Mouse (Mus musculus) midbrain, embryonic 14.5 days (tissue): ENCODE measurements at regions not wholly inside any gene's neighbourhood (a gene's known extent, or its start where the extent isn't known, plus 50 kb on each side); places are given as distances from the start of the nearest gene placed in this dataset.

Source experiments
- ATAC-seq: fragments of 200-750 bp; cut with Nextera tagmentation; 2 replicates; pipeline ENCODE4 v1.8.0; 2017; ENCODE audit warnings: moderate number of reproducible peaks, moderate library complexity; ENCODE audit not compliant: low FRiP score, low TSS enrichment
- DNase-seq: peaks from one replicate; pipeline ENCODE4 v3.0.0-alpha.2; 2015
- H3K27ac ChIP-seq: fragments of 300-500 bp; sonication (generic); replicated peaks from 2 replicates; pipeline ENCODE4 v1.5.1; 2014; ENCODE audit warnings: mild to moderate bottlenecking, low read depth, low read length, moderate library complexity
- H3K27me3 ChIP-seq: fragments of 300-500 bp; sonication (generic); 2 replicates; pipeline ENCODE4 v1.6.1; 2014; ENCODE audit warnings: low read length, control low read depth, mixed read lengths; ENCODE audit not compliant: control insufficient read depth, insufficient read depth
- H3K36me3 ChIP-seq: fragments of 300-500 bp; sonication (generic); 2 replicates; pipeline ENCODE4 v1.6.1; 2014; ENCODE audit warnings: low read length, control low read depth; ENCODE audit not compliant: control insufficient read depth, insufficient read depth
- H3K4me1 ChIP-seq: fragments of 300-500 bp; sonication (generic); 2 replicates; pipeline ENCODE4 v1.6.1; 2014; ENCODE audit warnings: mild to moderate bottlenecking, antibody characterized with exemption, low read length, control low read depth; ENCODE audit not compliant: control insufficient read depth, insufficient read depth
- H3K4me2 ChIP-seq: fragments of 300-500 bp; sonication (generic); 2 replicates; pipeline ENCODE4 v1.6.1; 2014; ENCODE audit warnings: mild to moderate bottlenecking, low read length, moderate library complexity
- H3K4me3 ChIP-seq: fragments of 300-500 bp; sonication (generic); replicated peaks from 2 replicates; pipeline ENCODE4 v1.5.1; 2014; ENCODE audit warnings: low read depth, low read length
- H3K9ac ChIP-seq: fragments of 300-500 bp; sonication (generic); replicated peaks from 2 replicates; pipeline ENCODE4 v1.6.1; 2014; ENCODE audit warnings: mild to moderate bottlenecking, low read length, moderate library complexity
- H3K9me3 ChIP-seq: fragments of 300-500 bp; sonication (generic); 2 replicates; pipeline ENCODE4 v1.6.1; 2016; ENCODE audit warnings: low read length, control low read depth, mixed read lengths; ENCODE audit not compliant: control insufficient read depth
- WGBS: fragments of 180-500 bp; shearing (Covaris S2); extraction: QIAGEN DNeasy Blood & Tissue Kit; methylation state at CpG from one replicate; pipeline ENCODE4 v1.1.7; 2014; 5-methylcytosine and 5-hydroxymethylcytosine counted together

GRCm38 (mm10) chr6:52368734-52369412 lies 55.6 kb downstream of the Evx1 start:
- no peaks in the 10 kb centered on the region for H3K27me3 ChIP-seq

GRCm38 (mm10) chr6:52370806-52371360 lies 57.6 kb downstream of the Evx1 start:
- Histone ChIP-seq H3K4me1 (peaks cover 15% of the 10 kb centered on the region; the same call in 1 of the 2 replicates), H3K27ac (no peak overlapping the region), H3K27me3 (no peaks in the 10 kb centered on the region), H3K9ac (no peak overlapping the region), H3K4me3 (no peak overlapping the region), H3K9me3 (no peaks in the 10 kb centered on the region), H3K4me2 (no peak overlapping the region), H3K36me3 (no peaks in the 10 kb centered on the region)
- no peak for ATAC-seq
- WGBS = 89% methylated on average over 8 of the region's 8 CpGs
- DNase-seq = no peak

More at GRCm38 (mm10) chr6:52368734-52369412, 55.6 kb downstream of the Evx1 start:
- H3K9ac ChIP-seq = no peak overlapping the region
- ATAC-seq (no peak), DNase-seq (peak; percentile 24)
- H3K4me2 ChIP-seq = no peak overlapping the region
- no peak overlapping the region for H3K27ac ChIP-seq
- no peak overlapping the region for H3K4me3 ChIP-seq
- H3K36me3 ChIP-seq = no peaks in the 10 kb centered on the region
- 42% methylated on average over 12 of the region's 12 CpGs for WGBS
- H3K4me1 ChIP-seq = peaks cover 19% of the 10 kb centered on the region; the same call in 1 of the 2 replicates
- H3K9me3 ChIP-seq = no peaks in the 10 kb centered on the region

GRCm38 (mm10) chr6:52379146-52379545 lies 65.8 kb downstream of the Evx1 start:
- H3K36me3 ChIP-seq = no peaks in the 10 kb centered on the region
- no peak overlapping the region for H3K9ac ChIP-seq
- 87% methylated on average over 3 of the region's 3 CpGs for WGBS
- H3K27ac ChIP-seq = no peak overlapping the region
- no peaks in the 10 kb centered on the region for H3K4me1 ChIP-seq
- no peak overlapping the region for H3K4me2 ChIP-seq
- no peaks in the 10 kb centered on the region for H3K27me3 ChIP-seq
- DNase-seq (no peak), ATAC-seq (no peak)
- peaks cover 5% of the 10 kb centered on the region; the same call in 1 of the 2 replicates for H3K9me3 ChIP-seq
- no peak overlapping the region for H3K4me3 ChIP-seq

- H3K4me1 ChIP-seq = no peaks in the 10 kb centered on the region
- no peak overlapping the region for H3K9ac ChIP-seq
- no peaks in the 10 kb centered on the region for H3K27me3 ChIP-seq
- no peak overlapping the region for H3K27ac ChIP-seq
- H3K4me3 ChIP-seq = no peak overlapping the region
- H3K9me3 ChIP-seq = peaks cover 5% of the 10 kb centered on the region; the same call in 1 of the 2 replicates
- H3K4me2 ChIP-seq = no peak overlapping the region
- no peaks in the 10 kb centered on the region for H3K36me3 ChIP-seq
- ATAC-seq (no peak), DNase-seq (no peak)
- WGBS = 69% methylated on average over 5 of the region's 5 CpGs
Observed at GRCm38 (mm10) chr6:52379588-52379987, 66.3 kb downstream of the Evx1 start.

GRCm38 (mm10) chr6:52385044-52385443 lies 71.7 kb downstream of the Evx1 start:
- no peaks in the 10 kb centered on the region for H3K4me1 ChIP-seq
- no peak overlapping the region for H3K4me2 ChIP-seq
- H3K36me3 ChIP-seq = no peaks in the 10 kb centered on the region
- DNase-seq (no peak), ATAC-seq (no peak)
- no peak overlapping the region for H3K4me3 ChIP-seq
- WGBS = 86% methylated on average over 2 of the region's 2 CpGs
- H3K27ac ChIP-seq = no peak overlapping the region
- H3K9me3 ChIP-seq = peaks cover 5% of the 10 kb centered on the region; the same call in 1 of the 2 replicates
- H3K27me3 ChIP-seq = no peaks in the 10 kb centered on the region
- H3K9ac ChIP-seq = no peak overlapping the region

- Histone ChIP-seq H3K27ac (no peak overlapping the region), H3K9ac (no peak overlapping the region), H3K4me2 (no peak overlapping the region), H3K4me1 (no peaks in the 10 kb centered on the region), H3K9me3 (no peaks in the 10 kb centered on the region), H3K4me3 (no peak overlapping the region), H3K27me3 (no peaks in the 10 kb centered on the region), H3K36me3 (no peaks in the 10 kb centered on the region)
- 89% methylated on average over 5 of the region's 5 CpGs for WGBS
- no peak for ATAC-seq
- no peak for DNase-seq
Observed at GRCm38 (mm10) chr6:52401404-52401803, 88.1 kb downstream of the Evx1 start.

GRCm38 (mm10) chr6:52409991-52410390 lies 96.7 kb downstream of the Evx1 start:
- Histone ChIP-seq H3K27me3 (no peaks in the 10 kb centered on the region), H3K4me1 (no peaks in the 10 kb centered on the region), H3K9me3 (no peaks in the 10 kb centered on the region), H3K9ac (no peak overlapping the region), H3K4me3 (no peak overlapping the region), H3K36me3 (no peaks in the 10 kb centered on the region), H3K27ac (no peak overlapping the region), H3K4me2 (no peak overlapping the region)
- ATAC-seq = no peak
- WGBS = 90% methylated on average over 4 of the region's 4 CpGs
- no peak for DNase-seq

GRCm38 (mm10) chr6:52410711-52411110 lies 97.4 kb downstream of the Evx1 start:
- Histone ChIP-seq H3K4me2 (no peak overlapping the region), H3K9me3 (no peaks in the 10 kb centered on the region), H3K27me3 (no peaks in the 10 kb centered on the region), H3K36me3 (no peaks in the 10 kb centered on the region), H3K4me1 (no peaks in the 10 kb centered on the region), H3K27ac (no peak overlapping the region), H3K4me3 (no peak overlapping the region), H3K9ac (no peak overlapping the region)
- no peak for DNase-seq
- no peak for ATAC-seq
- 90% methylated on average over 5 of the region's 5 CpGs for WGBS

GRCm38 (mm10) chr6:52411302-52411701 lies 98.0 kb downstream of the Evx1 start:
- H3K27me3 ChIP-seq = no peaks in the 10 kb centered on the region
- no peaks in the 10 kb centered on the region for H3K36me3 ChIP-seq
- H3K4me1 ChIP-seq = no peaks in the 10 kb centered on the region
- no peak overlapping the region for H3K4me3 ChIP-seq
- H3K4me2 ChIP-seq = no peak overlapping the region
- H3K27ac ChIP-seq = no peak overlapping the region
- WGBS = 95% methylated on average over 2 of the region's 2 CpGs
- no peaks in the 10 kb centered on the region for H3K9me3 ChIP-seq
- ATAC-seq (no peak), DNase-seq (no peak)
- no peak overlapping the region for H3K9ac ChIP-seq
